Mouse (Mus musculus) limb, embryonic 13.5 days (tissue): ENCODE data around the gene Tcte2. TPM values are rescaled to one million over a fixed set of nuclear protein-coding genes. Genes with fewer than 3 reads are reported as not detected.

Source experiments
- ATAC-seq: fragments of 200-750 bp; cut with Nextera tagmentation; 2 replicates; pipeline ENCODE4 v1.8.0; 2017; ENCODE audit warnings: low read depth, moderate number of reproducible peaks, moderate TSS enrichment; ENCODE audit not compliant: low FRiP score
- H3K27ac ChIP-seq: fragments of 300-500 bp; sonication (generic); 2 replicates; pipeline ENCODE4 v1.5.1; 2015; ENCODE audit warnings: inconsistent platforms, mild to moderate bottlenecking, moderate library complexity
- H3K27me3 ChIP-seq: fragments of 300-500 bp; sonication (generic); 2 replicates; pipeline ENCODE4 v1.6.1; 2015; ENCODE audit warnings: mild to moderate bottlenecking, inconsistent platforms
- H3K36me3 ChIP-seq: fragments of 300-500 bp; sonication (generic); 2 replicates; pipeline ENCODE4 v1.6.1; 2015; ENCODE audit warnings: inconsistent platforms, mild to moderate bottlenecking, moderate library complexity
- H3K4me1 ChIP-seq: fragments of 300-500 bp; sonication (generic); 2 replicates; pipeline ENCODE4 v1.6.1; 2015; ENCODE audit warnings: inconsistent platforms
- H3K4me2 ChIP-seq: fragments of 300-500 bp; sonication (generic); replicated peaks from 2 replicates; pipeline ENCODE4 v1.6.1; 2015; ENCODE audit warnings: inconsistent platforms, mild to moderate bottlenecking, moderate library complexity
- H3K4me3 ChIP-seq: fragments of 300-500 bp; sonication (generic); 2 replicates; pipeline ENCODE4 v1.5.1; 2015; ENCODE audit warnings: moderate library complexity, mild to moderate bottlenecking, inconsistent platforms
- H3K9ac ChIP-seq: fragments of 300-500 bp; sonication (generic); 2 replicates; pipeline ENCODE4 v1.6.1; 2015; ENCODE audit warnings: mild to moderate bottlenecking, inconsistent platforms
- H3K9me3 ChIP-seq: fragments of 300-500 bp; sonication (generic); 2 replicates; pipeline ENCODE4 v1.6.1; 2016; ENCODE audit warnings: inconsistent platforms
- WGBS: fragments of 180-500 bp; shearing (Covaris S2); methylation state at CpG from one replicate; pipeline ENCODE4 v1.1.7; 2015; 5-methylcytosine and 5-hydroxymethylcytosine counted together
- polyA plus RNA-seq: library from polyadenylated mRNA; unstranded; fragments of >200 nt; fragmentation: Nextera tagmentation; extraction: Ambion mirVana; gene quantifications from 2 replicates; pipeline ENCODE4 v1.2.1, GENCODE M21; 2015

The Tcte2 gene
- polyA plus RNA-seq, 1 experiment from 2014 or later = 5.4 TPM

- Histone ChIP-seq H3K27me3 (no peaks in the 10 kb centered on the region), H3K4me2 (no peak overlapping the region), H3K36me3 (no peaks in the 10 kb centered on the region), H3K4me3 (no peak overlapping the region), H3K4me1 (peaks cover 16% of the 10 kb centered on the region), H3K9ac (no peak overlapping the region), H3K27ac (no peak overlapping the region), H3K9me3 (no peaks in the 10 kb centered on the region)
- WGBS = 88% methylated on average over 5 of the region's 5 CpGs
- ATAC-seq = no peak
Measured at GRCm38 (mm10) chr17:13733971-13734370, 27.7 kb downstream of the Tcte2 start.

DNA sequence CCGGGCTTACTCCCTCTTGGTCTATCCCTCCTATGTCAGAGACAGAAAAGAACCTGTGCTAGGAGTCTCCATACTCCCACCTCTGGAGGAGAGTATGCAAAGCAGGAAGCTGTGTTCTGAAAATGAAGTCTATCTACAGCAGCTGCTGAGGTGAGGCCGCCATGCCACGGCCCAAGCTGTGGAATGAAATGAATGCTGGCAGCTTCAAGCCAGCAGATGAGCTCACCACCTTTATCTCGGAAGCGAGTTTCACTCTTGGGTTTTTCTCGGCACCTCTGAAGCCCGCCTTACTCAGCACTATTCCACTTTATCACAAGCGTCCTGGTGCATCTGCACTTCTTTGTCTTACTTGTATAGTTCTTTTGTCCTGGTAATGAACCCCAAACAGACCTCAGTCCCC, 28.9 kb downstream of the Tcte2 start:
- no peak overlapping the region for H3K4me2 ChIP-seq
- H3K9ac ChIP-seq = no peak overlapping the region
- no peak for ATAC-seq
- WGBS = 49% methylated on average over 8 of the region's 8 CpGs
- H3K9me3 ChIP-seq = no peaks in the 10 kb centered on the region
- peaks cover 16% of the 10 kb centered on the region for H3K4me1 ChIP-seq
- H3K36me3 ChIP-seq = no peaks in the 10 kb centered on the region
- no peak overlapping the region for H3K27ac ChIP-seq
- H3K4me3 ChIP-seq = no peak overlapping the region
- no peaks in the 10 kb centered on the region for H3K27me3 ChIP-seq

DNA sequence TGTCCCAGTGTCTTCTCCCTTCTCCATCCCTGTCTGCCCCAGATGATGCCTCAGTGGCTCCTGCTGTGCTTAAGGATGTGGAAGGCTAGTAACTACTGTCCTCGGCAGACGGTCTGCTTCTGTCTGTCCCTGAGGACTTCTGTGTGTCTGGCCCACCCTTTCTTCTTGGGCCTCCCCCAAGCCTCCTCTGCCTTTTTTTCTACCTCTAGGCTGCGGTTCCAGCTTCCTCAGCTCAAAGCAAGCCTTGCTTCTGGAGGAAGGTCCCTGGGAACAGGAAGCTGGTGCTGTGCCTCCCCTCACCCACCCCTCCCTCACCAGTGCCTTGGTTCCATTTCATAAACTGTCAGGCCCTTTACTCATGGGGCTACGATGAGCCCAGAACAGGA, 29.9 kb downstream of the Tcte2 start:
- no peak for ATAC-seq

DNA sequence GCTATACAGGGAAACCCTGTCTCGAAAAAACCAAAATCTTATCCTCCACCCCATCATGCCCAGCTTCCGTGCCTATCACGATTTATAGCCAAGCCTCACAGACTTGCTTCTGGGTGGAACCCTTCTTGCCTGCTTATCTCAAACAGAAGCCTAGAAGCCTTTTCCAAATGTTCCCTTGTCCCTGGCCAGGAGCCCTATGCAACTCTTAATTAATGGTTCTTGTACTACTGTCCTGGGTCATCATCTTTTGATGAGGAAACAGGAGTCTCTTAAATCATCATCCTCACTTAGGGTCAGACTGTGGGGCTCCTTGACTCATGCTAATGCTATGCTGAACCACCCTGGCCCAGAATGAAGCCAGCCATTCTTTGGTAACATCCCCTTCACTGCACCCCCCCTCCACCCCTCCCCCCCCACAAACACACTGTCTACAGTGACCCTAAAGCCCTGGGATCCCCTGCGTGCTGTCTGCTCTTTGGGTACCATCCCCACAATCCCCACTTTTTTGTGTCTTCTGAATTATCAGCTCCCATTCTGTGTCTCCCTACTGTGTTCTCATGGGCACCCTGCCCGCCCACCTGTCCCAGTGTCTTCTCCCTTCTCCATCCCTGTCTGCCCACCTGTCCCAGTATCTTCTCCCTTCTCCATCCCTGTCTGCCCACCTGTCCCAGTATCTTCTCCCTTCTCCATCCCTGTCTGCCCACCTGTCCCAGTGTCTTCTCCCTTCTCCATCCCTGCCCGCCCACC, 30.5 kb downstream of the Tcte2 start:
- no peak for ATAC-seq
- H3K4me3 ChIP-seq = no peak overlapping the region
- no peak overlapping the region for H3K27ac ChIP-seq
- WGBS = 90% methylated on average over 6 of the region's 6 CpGs
- no peaks in the 10 kb centered on the region for H3K36me3 ChIP-seq
- peaks cover 11% of the 10 kb centered on the region for H3K4me1 ChIP-seq
- no peaks in the 10 kb centered on the region for H3K27me3 ChIP-seq
- H3K4me2 ChIP-seq = no peak overlapping the region
- no peak overlapping the region for H3K9ac ChIP-seq
- H3K9me3 ChIP-seq = no peaks in the 10 kb centered on the region

More for the DNA sequence above, 29.9 kb downstream of the Tcte2 start:
- no peak overlapping the region for H3K9ac ChIP-seq
- no peaks in the 10 kb centered on the region for H3K36me3 ChIP-seq
- no peaks in the 10 kb centered on the region for H3K9me3 ChIP-seq
- H3K4me3 ChIP-seq = no peak overlapping the region
- H3K27me3 ChIP-seq = no peaks in the 10 kb centered on the region
- 54% methylated on average over 4 of the region's 4 CpGs for WGBS
- H3K4me2 ChIP-seq = no peak overlapping the region
- no peak overlapping the region for H3K27ac ChIP-seq
- H3K4me1 ChIP-seq = peaks cover 16% of the 10 kb centered on the region

DNA sequence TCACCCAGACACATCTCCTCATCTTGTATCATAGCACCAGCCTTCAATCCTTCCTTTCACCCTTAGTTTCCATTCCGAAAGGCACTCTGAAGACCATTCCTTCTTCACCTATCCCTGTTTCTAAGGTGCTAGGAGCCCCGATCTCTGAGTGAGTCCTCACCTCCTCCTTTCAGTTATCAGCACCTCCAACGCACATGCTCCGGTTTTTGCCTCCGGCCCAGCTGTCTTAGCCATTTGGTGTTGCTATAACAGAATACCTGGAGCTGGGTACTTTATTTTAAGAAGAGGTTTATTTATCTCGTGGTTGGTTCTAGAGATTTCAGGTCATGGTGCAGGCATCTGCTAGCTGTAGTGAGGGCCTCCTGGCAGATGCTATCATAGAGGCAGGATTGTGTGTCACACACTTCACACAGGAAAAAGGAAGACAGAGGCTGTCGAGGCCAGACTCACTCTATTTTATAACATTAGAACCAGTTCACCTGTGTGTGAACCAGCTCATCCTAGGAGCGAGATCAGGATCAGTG, 34.7 kb downstream of the Tcte2 start:
- H3K27ac ChIP-seq = no peak overlapping the region
- no peaks in the 10 kb centered on the region for H3K27me3 ChIP-seq
- H3K36me3 ChIP-seq = no peaks in the 10 kb centered on the region
- 91% methylated on average over 8 of the region's 8 CpGs for WGBS
- no peak overlapping the region for H3K9ac ChIP-seq
- H3K4me2 ChIP-seq = no peak overlapping the region
- H3K9me3 ChIP-seq = no peaks in the 10 kb centered on the region
- peaks cover 7% of the 10 kb centered on the region; the same call in 1 of the 2 replicates for H3K4me1 ChIP-seq
- no peak overlapping the region for H3K4me3 ChIP-seq
- no peak for ATAC-seq

DNA sequence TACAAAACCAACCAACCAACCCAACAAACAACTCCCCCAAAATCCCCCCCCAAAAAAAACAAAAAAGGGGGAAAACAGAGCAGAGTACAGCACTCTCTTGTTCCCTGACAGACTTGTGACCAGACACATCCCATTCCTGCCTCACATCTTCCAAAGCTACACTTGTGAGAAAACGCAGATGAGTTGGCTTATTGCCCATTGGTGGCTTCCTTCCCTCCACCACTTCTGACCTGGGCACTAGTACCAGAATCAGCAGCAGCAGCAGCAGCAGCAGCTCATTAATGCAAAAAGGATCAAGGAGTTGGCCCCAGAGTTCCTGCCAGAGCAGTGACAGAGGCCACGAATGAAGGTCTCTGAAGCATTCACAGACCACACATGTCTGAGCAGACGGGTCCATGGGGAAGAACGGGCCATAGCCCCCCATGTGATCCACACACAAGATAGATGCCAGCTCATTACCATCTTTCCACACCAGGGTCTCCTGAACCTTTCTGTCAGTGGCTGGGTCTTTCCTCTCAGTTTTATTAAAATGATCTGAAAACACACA, 36.5 kb downstream of the Tcte2 start:
- H3K27ac ChIP-seq = no peak overlapping the region
- H3K4me3 ChIP-seq = no peak overlapping the region
- 0 out of 2 replicates have a peak, but pooled peaks cover 4% of the 10 kb centered on the region for H3K4me1 ChIP-seq
- no peaks in the 10 kb centered on the region for H3K9me3 ChIP-seq
- no peaks in the 10 kb centered on the region for H3K36me3 ChIP-seq
- no peaks in the 10 kb centered on the region for H3K27me3 ChIP-seq
- H3K9ac ChIP-seq = no peak overlapping the region
- WGBS = 34% methylated on average over 4 of the region's 4 CpGs
- no peak overlapping the region for H3K4me2 ChIP-seq
- no peak for ATAC-seq

DNA sequence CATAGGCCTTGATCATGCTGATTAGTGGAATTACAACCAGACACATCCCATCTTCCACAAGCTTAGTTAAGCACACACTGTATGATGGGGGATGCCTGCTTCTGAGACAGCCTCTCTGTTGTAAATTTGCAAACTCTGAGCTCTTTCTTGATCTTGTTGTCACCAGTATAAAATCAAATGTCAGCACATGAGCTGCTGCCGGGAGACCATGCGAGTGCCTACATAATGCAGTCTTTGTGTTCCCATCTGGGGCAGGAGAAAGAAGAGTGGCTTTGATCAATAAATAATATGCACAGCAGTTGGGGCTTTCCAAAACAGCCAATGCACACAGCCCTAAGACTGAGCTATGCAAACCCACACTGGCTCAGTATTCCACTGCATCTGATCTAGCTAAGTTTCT, 39.2 kb downstream of the Tcte2 start:
- H3K4me3 ChIP-seq = no peak overlapping the region
- H3K4me2 ChIP-seq = no peak overlapping the region
- H3K4me1 ChIP-seq = 0 out of 2 replicates have a peak, but pooled peaks cover 4% of the 10 kb centered on the region
- no peaks in the 10 kb centered on the region for H3K27me3 ChIP-seq
- no peaks in the 10 kb centered on the region for H3K36me3 ChIP-seq
- WGBS = 31% methylated on average over 2 of the region's 2 CpGs
- no peak overlapping the region for H3K9ac ChIP-seq
- H3K9me3 ChIP-seq = no peaks in the 10 kb centered on the region
- no peak overlapping the region for H3K27ac ChIP-seq
- ATAC-seq = 0 out of 2 replicates have a peak, but pooled peaks have one; percentile 24

- WGBS = 79% methylated on average over 2 of the region's 2 CpGs
- no peaks in the 10 kb centered on the region for H3K36me3 ChIP-seq
- ATAC-seq = no peak
Measured at GRCm38 (mm10) chr17:13721372-13721771, 40.3 kb downstream of the Tcte2 start.

DNA sequence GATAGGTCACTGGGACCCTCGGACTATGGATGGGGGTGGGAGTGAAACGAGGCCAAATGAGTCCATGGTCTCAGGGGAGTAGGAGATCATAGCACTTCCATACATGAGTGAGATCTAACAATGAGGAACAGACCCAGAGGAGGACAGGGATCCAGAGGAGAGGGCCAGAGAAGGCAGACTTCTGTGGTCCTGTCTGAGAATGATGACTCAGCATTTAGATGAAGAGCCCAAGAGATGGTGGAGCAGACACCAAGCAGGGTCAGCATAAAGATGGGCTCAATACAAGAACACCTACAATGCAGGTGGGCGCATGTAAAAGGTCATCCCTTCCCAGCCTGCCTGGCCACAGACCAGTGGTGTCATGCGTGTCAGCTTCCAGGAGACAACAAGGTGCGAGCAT, 41.4 kb downstream of the Tcte2 start:
- Histone ChIP-seq H3K9ac (no peak overlapping the region), H3K4me2 (no peak overlapping the region), H3K4me1 (0 out of 2 replicates have a peak, but pooled peaks cover 3% of the 10 kb centered on the region), H3K27me3 (no peaks in the 10 kb centered on the region), H3K27ac (no peak overlapping the region), H3K9me3 (no peaks in the 10 kb centered on the region), H3K36me3 (no peaks in the 10 kb centered on the region), H3K4me3 (no peak overlapping the region)
- WGBS = 95% methylated on average over 5 of the region's 5 CpGs
- ATAC-seq = no peak

More at GRCm38 (mm10) chr17:13721372-13721771, 40.3 kb downstream of the Tcte2 start:
- Histone ChIP-seq H3K9me3 (no peaks in the 10 kb centered on the region), H3K27ac (no peak overlapping the region), H3K27me3 (no peaks in the 10 kb centered on the region), H3K9ac (no peak overlapping the region), H3K4me3 (no peak overlapping the region), H3K4me1 (0 out of 2 replicates have a peak, but pooled peaks cover 4% of the 10 kb centered on the region), H3K4me2 (no peak overlapping the region)

- 86% methylated on average over 11 of the region's 11 CpGs for WGBS
- ATAC-seq = no peak
Measured at GRCm38 (mm10) chr17:13717428-13717827, 44.2 kb downstream of the Tcte2 start.

GRCm38 (mm10) chr17:13716336-13716735, 45.3 kb downstream of the Tcte2 start:
- H3K4me1 ChIP-seq = no peaks in the 10 kb centered on the region
- no peak overlapping the region for H3K27ac ChIP-seq
- H3K4me3 ChIP-seq = no peak overlapping the region
- no peak overlapping the region for H3K4me2 ChIP-seq
- H3K27me3 ChIP-seq = no peaks in the 10 kb centered on the region
- 78% methylated on average over 6 of the region's 6 CpGs for WGBS
- H3K36me3 ChIP-seq = no peaks in the 10 kb centered on the region
- H3K9ac ChIP-seq = no peak overlapping the region
- ATAC-seq = no peak
- H3K9me3 ChIP-seq = no peaks in the 10 kb centered on the region

More at GRCm38 (mm10) chr17:13717428-13717827, 44.2 kb downstream of the Tcte2 start:
- H3K27ac ChIP-seq = no peak overlapping the region
- no peak overlapping the region for H3K4me3 ChIP-seq
- no peak overlapping the region for H3K9ac ChIP-seq
- no peaks in the 10 kb centered on the region for H3K9me3 ChIP-seq
- H3K4me2 ChIP-seq = no peak overlapping the region
- H3K36me3 ChIP-seq = no peaks in the 10 kb centered on the region
- no peaks in the 10 kb centered on the region for H3K27me3 ChIP-seq
- no peaks in the 10 kb centered on the region for H3K4me1 ChIP-seq

DNA sequence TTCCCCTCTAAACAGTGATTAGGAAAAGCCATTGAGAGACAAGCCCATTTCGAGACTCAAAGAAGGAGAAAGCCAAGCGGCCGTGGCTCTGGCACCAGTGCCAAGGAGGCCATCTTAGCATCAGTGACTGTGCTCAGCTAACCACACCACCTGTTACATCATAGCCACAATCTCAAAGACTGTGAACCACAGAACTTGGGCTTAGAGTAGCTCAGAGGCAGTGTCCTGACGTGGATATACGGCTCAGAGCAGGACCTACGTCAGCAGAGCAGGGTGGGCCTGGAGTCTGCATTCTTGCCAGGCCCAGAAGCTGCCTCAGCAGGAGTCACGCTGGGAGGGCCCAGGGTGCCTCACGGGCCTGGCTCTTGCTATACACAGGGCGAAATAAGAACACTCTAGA, 46.1 kb downstream of the Tcte2 start:
- WGBS = 70% methylated on average over 9 of the region's 9 CpGs
- no peak overlapping the region for H3K9ac ChIP-seq
- H3K9me3 ChIP-seq = no peaks in the 10 kb centered on the region
- H3K36me3 ChIP-seq = no peaks in the 10 kb centered on the region
- no peak overlapping the region for H3K27ac ChIP-seq
- no peak for ATAC-seq
- no peaks in the 10 kb centered on the region for H3K4me1 ChIP-seq
- no peak overlapping the region for H3K4me2 ChIP-seq
- no peaks in the 10 kb centered on the region for H3K27me3 ChIP-seq
- no peak overlapping the region for H3K4me3 ChIP-seq
